Mouse (Mus musculus): ENCODE data around the gene Khk. TPM values are rescaled to one million over a fixed set of nuclear protein-coding genes. Genes with fewer than 3 reads are reported as not detected.

Gene Khk
- polyA plus RNA-seq, 1 experiment = 579 TPM

DNA sequence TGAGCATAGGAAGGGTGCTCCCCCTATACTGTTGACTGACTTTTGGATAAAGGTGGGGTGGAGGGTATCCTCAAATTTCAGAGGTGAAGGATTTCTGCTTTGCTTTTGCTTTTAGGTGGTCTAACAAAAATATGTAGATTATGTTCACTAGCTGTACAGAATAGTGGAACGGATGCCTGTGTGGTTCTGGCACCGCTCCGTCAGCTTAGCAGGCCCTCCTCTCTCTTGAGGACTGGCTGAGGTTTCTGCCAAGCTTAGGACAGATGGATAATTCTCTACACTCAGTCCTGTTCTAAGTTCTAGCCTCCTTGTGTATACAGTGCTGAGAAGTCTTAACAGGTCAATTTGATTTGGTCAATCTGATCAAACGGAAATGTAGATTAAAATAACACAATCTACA is 29.2 kb downstream of the Khk start:
- WGBS = 28% methylated on average over 4 of the region's 4 CpGs
- H3K27ac ChIP-seq (ENCODE audit: insufficient read depth, low read depth, low read length) = peak overlapping the region; percentile 76
- peaks cover 34% of the 10 kb centered on the region for H3K36me3 ChIP-seq (ENCODE audit: control insufficient read depth, insufficient read depth, low read length)
- no peak for TF ChIP-seq CTCF (IDR thresholded peaks at IDR 0.05; ENCODE audit: extremely low read depth, insufficient read length, insufficient replicate concordance, low read depth, low read length)
- TF ChIP-seq POLR2A (IDR thresholded peaks at IDR 0.05; ENCODE audit: low read depth, low read length) = no peak
- H3K4me1 ChIP-seq (ENCODE audit: control insufficient read depth, insufficient read depth, insufficient read length, low read length) = peaks cover 19% of the 10 kb centered on the region; the same call in 1 of the 2 replicates
- no peaks in the 10 kb centered on the region for H3K27me3 ChIP-seq (ENCODE audit: control insufficient read depth, insufficient read depth, low read length)
- peak overlapping the region; percentile 70 for H3K4me3 ChIP-seq (ENCODE audit: low read depth, low read length)

DNA sequence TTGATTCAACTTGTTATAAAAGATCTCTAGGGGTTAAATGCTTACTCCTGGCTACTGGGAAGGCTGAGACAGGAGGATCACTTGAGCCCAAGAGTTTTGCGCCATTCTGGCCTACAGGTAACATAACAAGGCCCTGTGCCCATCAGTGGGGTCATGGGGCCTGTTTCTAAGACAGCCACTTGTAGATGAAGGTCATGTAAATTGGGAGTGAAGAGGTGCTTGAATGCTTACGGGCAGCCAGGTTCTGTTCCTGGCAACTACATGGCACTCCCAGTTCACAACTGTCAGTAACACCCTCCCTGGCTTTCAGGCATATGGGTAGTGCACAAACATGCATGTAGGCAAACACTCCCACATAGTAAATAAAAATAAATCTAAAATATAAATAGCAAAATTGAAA is 29.7 kb downstream of the Khk start:
- no peaks in the 10 kb centered on the region for H3K27me3 ChIP-seq (ENCODE audit: control insufficient read depth, insufficient read depth, low read length)
- H3K4me1 ChIP-seq (ENCODE audit: control insufficient read depth, insufficient read depth, insufficient read length, low read length) = peaks cover 17% of the 10 kb centered on the region; the same call in 1 of the 2 replicates
- WGBS = 71% methylated on average over 2 of the region's 2 CpGs
- peak overlapping the region; percentile 44; the same call in 1 of the 2 replicates for H3K27ac ChIP-seq (ENCODE audit: insufficient read depth, low read depth, low read length)
- TF ChIP-seq POLR2A (IDR thresholded peaks at IDR 0.05; ENCODE audit: low read depth, low read length) (no peak), CTCF (IDR thresholded peaks at IDR 0.05; ENCODE audit: extremely low read depth, insufficient read length, insufficient replicate concordance, low read depth, low read length) (no peak)
- peaks cover 38% of the 10 kb centered on the region for H3K36me3 ChIP-seq (ENCODE audit: control insufficient read depth, insufficient read depth, low read length)
- peak overlapping the region; percentile 46 for H3K4me3 ChIP-seq (ENCODE audit: low read depth, low read length)

DNA sequence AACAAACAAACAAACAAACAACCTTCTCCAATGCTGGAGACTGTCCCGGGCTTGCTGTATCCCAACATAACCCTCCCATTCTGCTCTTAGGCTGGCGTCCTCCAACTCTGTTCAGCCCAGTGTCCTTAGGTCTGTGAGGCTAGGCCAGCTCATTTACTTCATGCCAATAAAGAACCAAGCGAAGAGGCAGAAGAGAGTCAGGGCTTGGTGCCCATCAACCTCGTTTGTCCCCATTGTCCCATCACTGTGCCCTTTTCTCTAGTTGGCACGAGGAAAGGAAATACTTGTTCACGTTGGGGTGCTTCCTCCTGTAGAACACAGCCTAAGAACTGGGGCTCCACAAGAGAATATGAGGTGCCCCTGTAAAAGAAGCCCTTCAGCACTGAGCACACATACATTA is 30.5 kb downstream of the Khk start:
- Histone ChIP-seq H3K36me3 (ENCODE audit: control insufficient read depth, insufficient read depth, low read length) (peaks cover 41% of the 10 kb centered on the region), H3K27me3 (ENCODE audit: control insufficient read depth, insufficient read depth, low read length) (no peaks in the 10 kb centered on the region), H3K4me1 (ENCODE audit: control insufficient read depth, insufficient read depth, insufficient read length, low read length) (peaks cover 14% of the 10 kb centered on the region; the same call in 1 of the 2 replicates), H3K27ac (ENCODE audit: insufficient read depth, low read depth, low read length) (no peak overlapping the region), H3K4me3 (ENCODE audit: low read depth, low read length) (no peak overlapping the region)
- WGBS = 42% methylated on average over 6 of the region's 6 CpGs
- TF ChIP-seq CTCF (IDR thresholded peaks at IDR 0.05; ENCODE audit: extremely low read depth, insufficient read length, insufficient replicate concordance, low read depth, low read length) = no peak
- no peak for TF ChIP-seq POLR2A (IDR thresholded peaks at IDR 0.05; ENCODE audit: low read depth, low read length)

DNA sequence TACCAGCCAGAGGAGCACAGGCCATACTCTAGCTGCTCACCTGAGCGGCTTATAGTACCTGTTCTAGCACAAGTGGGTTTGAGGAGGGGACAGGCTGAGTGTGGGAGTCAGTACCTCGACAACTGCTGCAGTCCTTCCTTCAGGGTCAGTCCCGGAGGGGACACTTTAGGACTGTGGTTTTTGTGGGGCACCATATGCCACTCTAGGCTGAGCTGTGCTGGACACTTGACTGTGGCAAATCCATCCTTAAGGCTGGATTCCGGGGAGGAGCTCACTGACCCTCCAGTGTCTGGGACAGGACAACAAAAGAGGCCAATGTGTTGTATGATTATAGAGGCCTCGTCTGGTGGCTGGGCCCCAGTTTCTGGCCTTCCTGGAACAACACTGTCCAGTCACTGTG is 31.3 kb downstream of the Khk start:
- Histone ChIP-seq H3K4me3 (ENCODE audit: low read depth, low read length) (no peak overlapping the region), H3K4me1 (ENCODE audit: control insufficient read depth, insufficient read depth, insufficient read length, low read length) (peaks cover 10% of the 10 kb centered on the region; the same call in 1 of the 2 replicates), H3K27me3 (ENCODE audit: control insufficient read depth, insufficient read depth, low read length) (no peaks in the 10 kb centered on the region), H3K36me3 (ENCODE audit: control insufficient read depth, insufficient read depth, low read length) (peaks cover 41% of the 10 kb centered on the region), H3K27ac (ENCODE audit: insufficient read depth, low read depth, low read length) (no peak overlapping the region)
- TF ChIP-seq CTCF (IDR thresholded peaks at IDR 0.05; ENCODE audit: extremely low read depth, insufficient read length, insufficient replicate concordance, low read depth, low read length) = no peak
- no peak for TF ChIP-seq POLR2A (IDR thresholded peaks at IDR 0.05; ENCODE audit: low read depth, low read length)
- WGBS = 85% methylated on average over 5 of the region's 5 CpGs

DNA sequence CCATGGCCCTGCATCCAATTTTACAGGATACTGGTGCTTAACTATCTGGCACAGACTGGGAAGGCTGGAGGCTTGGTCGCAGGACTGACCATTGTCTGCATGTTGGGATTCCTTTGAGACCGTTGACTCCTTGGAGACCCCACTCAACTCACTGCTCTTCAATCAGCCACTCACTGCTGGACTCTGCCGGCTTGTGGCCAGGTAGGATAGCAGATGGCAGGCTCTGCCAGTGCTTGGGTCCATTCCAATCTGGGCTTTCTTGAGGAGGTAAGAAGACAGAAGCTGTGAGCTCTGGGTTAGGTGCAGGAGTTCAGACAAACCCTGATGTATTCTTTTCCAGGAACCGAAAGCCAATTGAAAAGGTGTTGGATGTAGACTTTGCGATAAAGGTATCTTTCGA is 32.8 kb downstream of the Khk start:
- WGBS = 96% methylated on average over 6 of the region's 6 CpGs
- H3K36me3 ChIP-seq (ENCODE audit: control insufficient read depth, insufficient read depth, low read length) = peaks cover 54% of the 10 kb centered on the region
- H3K27me3 ChIP-seq (ENCODE audit: control insufficient read depth, insufficient read depth, low read length) = no peaks in the 10 kb centered on the region

DNA sequence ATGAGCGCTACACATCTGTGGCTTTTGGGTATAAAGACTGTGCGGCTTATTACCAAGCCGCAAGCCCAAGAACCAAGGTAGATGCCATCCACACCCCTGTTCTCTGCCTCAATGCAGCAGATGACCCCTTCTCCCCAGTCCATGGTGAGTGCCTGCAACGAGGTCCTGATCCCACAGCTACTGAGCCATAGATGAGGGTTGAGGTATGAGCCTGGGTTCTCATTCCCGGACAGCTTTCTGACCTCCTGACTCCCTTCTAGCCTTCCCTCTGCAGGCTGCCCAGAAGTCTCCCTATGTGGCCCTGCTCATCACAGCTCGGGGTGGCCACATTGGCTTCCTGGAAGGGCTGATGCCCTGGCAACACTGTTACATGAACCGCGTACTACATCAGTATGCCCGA is 33.3 kb downstream of the Khk start:
- H3K36me3 ChIP-seq (ENCODE audit: control insufficient read depth, insufficient read depth, low read length) = peaks cover 54% of the 10 kb centered on the region
- H3K27ac ChIP-seq (ENCODE audit: insufficient read depth, low read depth, low read length) = no peak overlapping the region
- WGBS = 94% methylated on average over 9 of the region's 9 CpGs
- TF ChIP-seq CTCF (IDR thresholded peaks at IDR 0.05; ENCODE audit: extremely low read depth, insufficient read length, insufficient replicate concordance, low read depth, low read length) = no peak
- no peak for TF ChIP-seq POLR2A (IDR thresholded peaks at IDR 0.05; ENCODE audit: low read depth, low read length)
- no peaks in the 10 kb centered on the region for H3K27me3 ChIP-seq (ENCODE audit: control insufficient read depth, insufficient read depth, low read length)
- no peak overlapping the region for H3K4me3 ChIP-seq (ENCODE audit: low read depth, low read length)
- H3K4me1 ChIP-seq (ENCODE audit: control insufficient read depth, insufficient read depth, insufficient read length, low read length) = peaks cover 16% of the 10 kb centered on the region

More for the DNA sequence above, 32.8 kb downstream of the Khk start:
- Histone ChIP-seq H3K4me1 (ENCODE audit: control insufficient read depth, insufficient read depth, insufficient read length, low read length) (peaks cover 16% of the 10 kb centered on the region), H3K4me3 (ENCODE audit: low read depth, low read length) (no peak overlapping the region), H3K27ac (ENCODE audit: insufficient read depth, low read depth, low read length) (no peak overlapping the region)
- TF ChIP-seq CTCF (IDR thresholded peaks at IDR 0.05; ENCODE audit: extremely low read depth, insufficient read length, insufficient replicate concordance, low read depth, low read length) (no peak), POLR2A (IDR thresholded peaks at IDR 0.05; ENCODE audit: low read depth, low read length) (no peak)

DNA sequence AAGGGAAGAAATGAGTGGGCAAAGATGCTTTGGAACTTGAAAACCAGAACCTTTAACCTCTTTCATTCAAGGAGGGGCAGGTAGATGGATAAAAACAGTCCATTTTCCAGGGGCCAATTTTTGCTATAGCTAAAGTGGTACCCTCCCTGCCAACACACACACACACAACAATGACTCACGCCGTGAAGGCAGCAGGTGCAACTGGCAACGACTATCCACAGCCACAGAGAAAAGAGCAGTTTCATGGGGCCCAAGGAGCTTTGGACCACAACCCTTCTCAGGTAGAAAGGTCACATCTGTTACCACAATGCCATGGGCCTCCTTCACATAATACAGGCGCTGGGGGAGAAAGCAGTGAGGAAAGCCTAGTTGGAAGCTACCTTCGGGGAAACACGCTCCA is 34.5 kb downstream of the Khk start:
- Histone ChIP-seq H3K27me3 (ENCODE audit: control insufficient read depth, insufficient read depth, low read length) (no peaks in the 10 kb centered on the region), H3K27ac (ENCODE audit: insufficient read depth, low read depth, low read length) (no peak overlapping the region), H3K36me3 (ENCODE audit: control insufficient read depth, insufficient read depth, low read length) (peaks cover 54% of the 10 kb centered on the region), H3K4me1 (ENCODE audit: control insufficient read depth, insufficient read depth, insufficient read length, low read length) (peaks cover 18% of the 10 kb centered on the region), H3K4me3 (ENCODE audit: low read depth, low read length) (no peak overlapping the region)
- 67% methylated on average over 6 of the region's 6 CpGs for WGBS
- TF ChIP-seq POLR2A (IDR thresholded peaks at IDR 0.05; ENCODE audit: low read depth, low read length) = no peak
